ENCODE assay signal across 8 mouse cellular contexts in the genomic region with DNA sequence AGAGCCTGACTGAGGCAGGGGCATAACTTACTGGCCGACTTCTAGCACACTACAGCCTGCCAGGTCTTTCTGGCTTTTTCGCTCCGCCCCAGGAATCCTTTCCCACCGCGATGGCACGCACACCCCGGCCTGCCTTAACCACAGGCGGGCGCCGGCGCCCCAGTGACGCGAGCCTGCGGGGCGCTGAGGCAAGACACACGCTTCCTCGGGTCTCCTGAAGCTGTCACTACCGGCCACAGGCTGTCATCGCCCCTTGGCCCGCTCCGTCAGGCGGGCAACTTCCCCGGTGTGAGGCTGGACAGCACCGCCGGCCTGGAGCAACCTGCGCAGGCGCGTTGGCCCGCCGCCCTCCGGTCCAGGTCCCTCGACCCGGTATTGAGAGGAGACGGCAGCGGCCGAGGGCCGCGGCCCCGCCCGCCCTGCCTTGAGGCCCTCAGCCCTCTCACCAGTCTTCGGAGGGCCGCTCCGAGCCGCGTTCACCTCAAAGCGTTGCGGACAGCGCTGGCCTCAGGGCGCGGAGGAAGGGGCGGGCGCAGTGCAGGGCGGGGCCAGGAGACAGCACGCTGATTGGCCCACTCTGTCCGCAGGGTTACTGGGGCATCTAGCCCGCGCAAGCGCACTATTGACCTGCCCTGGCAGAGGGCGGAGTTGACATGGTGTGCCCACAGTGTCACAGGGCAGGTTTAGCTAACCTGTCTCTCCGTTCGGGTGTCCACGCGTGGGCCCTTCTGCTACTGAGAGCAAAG. TPM values are rescaled to one million over a fixed set of nuclear protein-coding genes. Genes with fewer than 3 reads are reported as not detected.
DNase-seq lines count a peak whose midpoint lies in the region; ATAC-seq and TF ChIP-seq lines count a peak whose summit lies in the region.

No protein-coding gene starts in this region.

- TF ChIP-seq POLR2A in embryonic fibroblast, embryonic 13.5 days (IDR thresholded peaks at IDR 0.05; ENCODE audit: low read depth, low read length) = peak; percentile 90

- under 1% methylated on average over 63 of the region's 63 CpGs for WGBS in heart, embryonic 10.5 days
- under 1% methylated on average over 58 of the region's 63 CpGs for WGBS in kidney, embryonic 15.5 days
- WGBS in limb, embryonic 15.5 days = under 1% methylated on average over 61 of the region's 63 CpGs
- WGBS in midbrain, postnatal 0 days = under 1% methylated on average over 61 of the region's 63 CpGs

- H3K36me3 ChIP-seq in C2C12 (ENCODE audit: control insufficient read depth, insufficient read depth) = peaks cover 39% of the 10 kb centered on the region
- peaks cover 42% of the 10 kb centered on the region for H3K36me3 ChIP-seq in heart, embryonic 10.5 days
- peaks cover 49% of the 10 kb centered on the region for H3K36me3 ChIP-seq in kidney, embryonic 15.5 days
- peaks cover 28% of the 10 kb centered on the region for H3K36me3 ChIP-seq in limb, embryonic 15.5 days
- H3K36me3 ChIP-seq in midbrain, postnatal 0 days (ENCODE audit: insufficient read depth, low read length) = peaks cover 10% of the 10 kb centered on the region

- H3K27me3 ChIP-seq in C2C12 (ENCODE audit: control insufficient read depth, insufficient read depth, insufficient read length) = no peaks in the 10 kb centered on the region
- H3K27me3 ChIP-seq in heart, embryonic 10.5 days (ENCODE audit: insufficient read depth, poor library complexity, severe bottlenecking) = no peaks in the 10 kb centered on the region
- no peaks in the 10 kb centered on the region for H3K27me3 ChIP-seq in kidney, embryonic 15.5 days
- H3K27me3 ChIP-seq in limb, embryonic 15.5 days = no peaks in the 10 kb centered on the region
- no peaks in the 10 kb centered on the region for H3K27me3 ChIP-seq in midbrain, postnatal 0 days (ENCODE audit: insufficient read depth, low read length)

- H3K4me1 ChIP-seq in embryonic fibroblast, embryonic 13.5 days (ENCODE audit: control insufficient read depth, insufficient read depth, low read length) = no peaks in the 10 kb centered on the region
- peaks cover 18% of the 10 kb centered on the region for H3K4me1 ChIP-seq in heart, embryonic 10.5 days
- peaks cover 20% of the 10 kb centered on the region for H3K4me1 ChIP-seq in kidney, embryonic 15.5 days
- H3K4me1 ChIP-seq in limb, embryonic 15.5 days = peaks cover 17% of the 10 kb centered on the region
- peaks cover 7% of the 10 kb centered on the region; the same call in 1 of the 2 replicates for H3K4me1 ChIP-seq in midbrain, postnatal 0 days (ENCODE audit: insufficient read depth, low read length)

- no peaks in the 10 kb centered on the region for H3K9me3 ChIP-seq in heart, embryonic 10.5 days
- no peaks in the 10 kb centered on the region for H3K9me3 ChIP-seq in kidney, embryonic 15.5 days (replicated peaks)
- H3K9me3 ChIP-seq in limb, embryonic 15.5 days = no peaks in the 10 kb centered on the region
- H3K9me3 ChIP-seq in midbrain, postnatal 0 days (ENCODE audit: low read length) = no peaks in the 10 kb centered on the region

- DNase-seq in brain, adult 2 months (ENCODE audit: low read depth, low spot score) = peak; percentile 99
- DNase-seq in heart, embryonic 10.5 days (ENCODE audit: low spot score) = peak; percentile 99
- DNase-seq in midbrain, postnatal 0 days (ENCODE audit: low spot score) = peak; percentile 98
- DNase-seq in spleen, postnatal 10 days (ENCODE audit: low spot score in 2 of 2) = peak; percentile 97 to 99

- peaks cover 20% of the 10 kb centered on the region for H3K79me3 ChIP-seq in C2C12 (ENCODE audit: low read depth)

- H3K79me2 ChIP-seq in C2C12 (ENCODE audit: control insufficient read depth, insufficient read depth) = peaks cover 43% of the 10 kb centered on the region

- peak overlapping the region; percentile 88 for H3K27ac ChIP-seq in embryonic fibroblast, embryonic 13.5 days (ENCODE audit: insufficient read depth, low read length)
- H3K27ac ChIP-seq in heart, embryonic 10.5 days = peak overlapping the region; percentile 96
- H3K27ac ChIP-seq in kidney, embryonic 15.5 days = peak overlapping the region; percentile 100
- peak overlapping the region; percentile 98 for H3K27ac ChIP-seq in limb, embryonic 15.5 days
- H3K27ac ChIP-seq in midbrain, postnatal 0 days (ENCODE audit: low read depth, low read length) = peak overlapping the region; percentile 95

- H3ac ChIP-seq in C2C12 (ENCODE audit: control insufficient read depth, insufficient read length, low read depth) = peak overlapping the region; percentile 78

- peak overlapping the region; percentile 78 for H3K4me2 ChIP-seq in kidney, embryonic 15.5 days
- peak overlapping the region; percentile 83 for H3K4me2 ChIP-seq in limb, embryonic 15.5 days
- peak overlapping the region; percentile 82 for H3K4me2 ChIP-seq in midbrain, postnatal 0 days (ENCODE audit: low read depth, low read length, poor library complexity, severe bottlenecking)

- no peak for TF ChIP-seq CTCF in C2C12 (IDR thresholded peaks at IDR 0.05; ENCODE audit: control insufficient read depth, insufficient read depth, insufficient read length)
- no peak for TF ChIP-seq CTCF in embryonic fibroblast, embryonic 13.5 days (IDR thresholded peaks at IDR 0.05; ENCODE audit: borderline replicate concordance, insufficient read depth, low read length)
- no peak; the same call in 1 of the 2 replicates for TF ChIP-seq CTCF in midbrain, postnatal 0 days (IDR thresholded peaks at IDR 0.05)

- H3K9ac ChIP-seq in kidney, embryonic 15.5 days = peak overlapping the region; percentile 88
- H3K9ac ChIP-seq in limb, embryonic 15.5 days = peak overlapping the region; percentile 88
- peak overlapping the region; percentile 76 for H3K9ac ChIP-seq in midbrain, postnatal 0 days (replicated peaks; ENCODE audit: low read length, poor library complexity, severe bottlenecking)

- H3K4me3 ChIP-seq in C2C12 (ENCODE audit: insufficient read depth, poor library complexity, severe bottlenecking) = peak overlapping the region; percentile 50
- peak overlapping the region; percentile 68 for H3K4me3 ChIP-seq in embryonic fibroblast, embryonic 13.5 days (ENCODE audit: insufficient read depth, low read length)
- H3K4me3 ChIP-seq in heart, embryonic 10.5 days = peak overlapping the region; percentile 85
- peak overlapping the region; percentile 87 for H3K4me3 ChIP-seq in kidney, embryonic 15.5 days (replicated peaks)
- peak overlapping the region; percentile 88 for H3K4me3 ChIP-seq in limb, embryonic 15.5 days
- peak overlapping the region; percentile 62 for H3K4me3 ChIP-seq in midbrain, postnatal 0 days (ENCODE audit: low read depth, low read length)

- peak; percentile 99 for ATAC-seq in kidney, embryonic 15.5 days (replicated peaks; ENCODE audit: low FRiP score)
- ATAC-seq in limb, embryonic 15.5 days (ENCODE audit: insufficient number of reproducible peaks, low FRiP score, low TSS enrichment, low read depth) = peak; percentile 98
- peak; percentile 99 for ATAC-seq in midbrain, postnatal 0 days (ENCODE audit: low FRiP score)

RNA-seq across cellular contexts. Expression of a gene that starts 7.1 kb away (rescaled TPM):
- polyA plus RNA-seq in C2C12 (2012; fragmentation: generic; extraction: Trizol) = 12.5 TPM
- 22.1 and 23.2 TPM in 2 replicates for polyA plus RNA-seq in embryonic fibroblast, embryonic 13.5 days (2011; ENCODE audit: insufficient read length, low read depth, missing spikeins)
- 30.4 and 31.6 TPM in 2 replicates for polyA plus RNA-seq in heart, embryonic 10.5 days (2016; fragmentation: Nextera tagmentation; extraction: Ambion mirVana)
- polyA plus RNA-seq in kidney, embryonic 15.5 days (2015; fragmentation: Nextera tagmentation; extraction: Ambion mirVana) = 36.2 and 40.4 TPM in 2 replicates
- polyA plus RNA-seq in limb, embryonic 15.5 days (2015; fragmentation: Nextera tagmentation; extraction: Ambion mirVana) = 42.3 and 43.2 TPM in 2 replicates
- 38.1 and 42.1 TPM in 2 replicates for total RNA-seq in midbrain, postnatal 0 days (2014; rRNA removed)
- polyA plus RNA-seq in midbrain, postnatal 0 days (2015; fragmentation: Nextera tagmentation; extraction: Ambion mirVana) = 41.1 and 46.9 TPM in 2 replicates

RNA-seq across cellular contexts. Expression of a gene that starts 7.5 kb away (rescaled TPM):
- 30.8 TPM for polyA plus RNA-seq in C2C12 (2012; fragmentation: generic; extraction: Trizol)
- 21.5 and 25.1 TPM in 2 replicates for polyA plus RNA-seq in embryonic fibroblast, embryonic 13.5 days (2011; ENCODE audit: insufficient read length, low read depth, missing spikeins)
- 30.0 and 30.8 TPM in 2 replicates for polyA plus RNA-seq in heart, embryonic 10.5 days (2016; fragmentation: Nextera tagmentation; extraction: Ambion mirVana)
- 34.2 and 37.0 TPM in 2 replicates for polyA plus RNA-seq in kidney, embryonic 15.5 days (2015; fragmentation: Nextera tagmentation; extraction: Ambion mirVana)
- polyA plus RNA-seq in limb, embryonic 15.5 days (2015; fragmentation: Nextera tagmentation; extraction: Ambion mirVana) = 36.8 and 39.9 TPM in 2 replicates
- 44.0 and 53.8 TPM in 2 replicates for total RNA-seq in midbrain, postnatal 0 days (2014; rRNA removed)
- polyA plus RNA-seq in midbrain, postnatal 0 days (2015; fragmentation: Nextera tagmentation; extraction: Ambion mirVana) = 42.4 and 46.3 TPM in 2 replicates

RNA-seq across cellular contexts. Expression of a gene that starts 16.1 kb away (rescaled TPM):
- polyA plus RNA-seq in C2C12 (2012; fragmentation: generic; extraction: Trizol) = 6.8 TPM
- polyA plus RNA-seq in embryonic fibroblast, embryonic 13.5 days (2011; ENCODE audit: insufficient read length, low read depth, missing spikeins) = 10.3 and 11.6 TPM in 2 replicates
- 18.5 and 19.2 TPM in 2 replicates for polyA plus RNA-seq in heart, embryonic 10.5 days (2016; fragmentation: Nextera tagmentation; extraction: Ambion mirVana)
- polyA plus RNA-seq in kidney, embryonic 15.5 days (2015; fragmentation: Nextera tagmentation; extraction: Ambion mirVana) = 29.1 and 30.5 TPM in 2 replicates
- 33.3 and 36.4 TPM in 2 replicates for polyA plus RNA-seq in limb, embryonic 15.5 days (2015; fragmentation: Nextera tagmentation; extraction: Ambion mirVana)
- total RNA-seq in midbrain, postnatal 0 days (2014; rRNA removed) = 24.4 and 26.0 TPM in 2 replicates
- polyA plus RNA-seq in midbrain, postnatal 0 days (2015; fragmentation: Nextera tagmentation; extraction: Ambion mirVana) = 20.1 and 22.6 TPM in 2 replicates

RNA-seq across cellular contexts. Expression of a gene that starts 48.4 kb away (rescaled TPM):
- polyA plus RNA-seq in C2C12 (2012; fragmentation: generic; extraction: Trizol) = 0.01 TPM
- not detected in 2 replicates for polyA plus RNA-seq in embryonic fibroblast, embryonic 13.5 days (2011; ENCODE audit: insufficient read length, low read depth, missing spikeins)
- not detected in 2 replicates for polyA plus RNA-seq in heart, embryonic 10.5 days (2016; fragmentation: Nextera tagmentation; extraction: Ambion mirVana)
- 0.18 TPM in 1 of 2 replicates, not detected in the other for polyA plus RNA-seq in kidney, embryonic 15.5 days (2015; fragmentation: Nextera tagmentation; extraction: Ambion mirVana)
- polyA plus RNA-seq in limb, embryonic 15.5 days (2015; fragmentation: Nextera tagmentation; extraction: Ambion mirVana) = 2.5 and 2.8 TPM in 2 replicates
- total RNA-seq in midbrain, postnatal 0 days (2014; rRNA removed) = 0.09 and 0.38 TPM in 2 replicates
- polyA plus RNA-seq in midbrain, postnatal 0 days (2015; fragmentation: Nextera tagmentation; extraction: Ambion mirVana) = not detected in 2 replicates

RNA-seq across cellular contexts. Expression of a gene that starts 55.8 kb away (rescaled TPM):
- not detected for polyA plus RNA-seq in C2C12 (2012; fragmentation: generic; extraction: Trizol)
- polyA plus RNA-seq in embryonic fibroblast, embryonic 13.5 days (2011; ENCODE audit: insufficient read length, low read depth, missing spikeins) = not detected in 2 replicates
- polyA plus RNA-seq in heart, embryonic 10.5 days (2016; fragmentation: Nextera tagmentation; extraction: Ambion mirVana) = not detected in 2 replicates
- polyA plus RNA-seq in kidney, embryonic 15.5 days (2015; fragmentation: Nextera tagmentation; extraction: Ambion mirVana) = 0.23 and 4.5 TPM in 2 replicates
- polyA plus RNA-seq in limb, embryonic 15.5 days (2015; fragmentation: Nextera tagmentation; extraction: Ambion mirVana) = 0.21 TPM in 1 of 2 replicates, not detected in the other
- total RNA-seq in midbrain, postnatal 0 days (2014; rRNA removed) = not detected in 2 replicates
- not detected in 2 replicates for polyA plus RNA-seq in midbrain, postnatal 0 days (2015; fragmentation: Nextera tagmentation; extraction: Ambion mirVana)

Comparison
In these comparisons a context has a peak if more than half of its experiments do, and no peak if none do; other contexts are left out.
1. Peak in every context shown above with its lines: DNase-seq, ATAC-seq, H3K4me3 ChIP-seq and H3K27ac ChIP-seq.